Mouse (Mus musculus) CD8-positive naive resting alpha-beta T cell, adult 2 months (primary cell): ENCODE data around the gene Btbd19.

Experiments used
- DNase-seq, 2 experiments: peaks; one replicate each; pipeline ENCODE4 v3.0.0; 2022; ENCODE audit warnings: low read depth in 2 of 2, low spot score in 2 of 2

The Btbd19 gene

GRCm38 (mm10) chr4:117117931-117118330 is 7.6 kb downstream of the Btbd19 start:
- DNase-seq, result no peak

GRCm38 (mm10) chr4:117115592-117115991 is 9.9 kb downstream of the Btbd19 start:
- DNase-seq, result no peak

GRCm38 (mm10) chr4:117113237-117113636 is 12.3 kb downstream of the Btbd19 start:
- no peak for DNase-seq

GRCm38 (mm10) chr4:117110985-117111384 is 14.5 kb downstream of the Btbd19 start:
- DNase-seq, result no peak

- DNase-seq, result no peak
Observed at GRCm38 (mm10) chr4:117110249-117110648, 15.3 kb downstream of the Btbd19 start.

- DNase-seq, result no peak
Observed at GRCm38 (mm10) chr4:117109330-117109729, 16.2 kb downstream of the Btbd19 start.

- no peak for DNase-seq
Observed at GRCm38 (mm10) chr4:117108524-117108849, 17.0 kb downstream of the Btbd19 start.

GRCm38 (mm10) chr4:117107813-117108523 is 17.6 kb downstream of the Btbd19 start:
- no peak for DNase-seq

- DNase-seq, result no peak
Observed at GRCm38 (mm10) chr4:117105127-117105526, 20.4 kb downstream of the Btbd19 start.

- DNase-seq, result no peak
Observed at GRCm38 (mm10) chr4:117104672-117105071, 20.9 kb downstream of the Btbd19 start.

GRCm38 (mm10) chr4:117101218-117101617 is 24.3 kb downstream of the Btbd19 start:
- no peak for DNase-seq

GRCm38 (mm10) chr4:117100036-117100435 is 25.5 kb downstream of the Btbd19 start:
- no peak for DNase-seq

GRCm38 (mm10) chr4:117098764-117099036 is 26.8 kb downstream of the Btbd19 start:
- no peak for DNase-seq

GRCm38 (mm10) chr4:117097969-117098763 is 27.4 kb downstream of the Btbd19 start:
- DNase-seq, result no peak

GRCm38 (mm10) chr4:117096666-117097065 is 28.9 kb downstream of the Btbd19 start:
- no peak for DNase-seq

- no peak for DNase-seq
Observed at GRCm38 (mm10) chr4:117095551-117096452, 29.7 kb downstream of the Btbd19 start, which contains the start of gene Ptch2. TSS of gene Ptch2 (plus strand) at chr4:117096075.

GRCm38 (mm10) chr4:117094626-117095361 is 30.7 kb downstream of the Btbd19 start:
- no peak for DNase-seq

- DNase-seq, result no peak
Observed at GRCm38 (mm10) chr4:117090586-117090985, 34.9 kb downstream of the Btbd19 start.

GRCm38 (mm10) chr4:117087948-117088640 is 37.4 kb downstream of the Btbd19 start:
- DNase-seq, result no peak

- DNase-seq, result no peak
Observed at GRCm38 (mm10) chr4:117071183-117071582, 54.3 kb downstream of the Btbd19 start.
